Mouse (Mus musculus): ENCODE measurements around the gene Foxe1. TPM values are rescaled to one million over a fixed set of nuclear protein-coding genes. Genes with fewer than 3 reads are reported as not detected.

Gene Foxe1
- not detected in 2 replicates for polyA plus RNA-seq (2015; fragmentation: Nextera tagmentation; extraction: Ambion mirVana)

DNA sequence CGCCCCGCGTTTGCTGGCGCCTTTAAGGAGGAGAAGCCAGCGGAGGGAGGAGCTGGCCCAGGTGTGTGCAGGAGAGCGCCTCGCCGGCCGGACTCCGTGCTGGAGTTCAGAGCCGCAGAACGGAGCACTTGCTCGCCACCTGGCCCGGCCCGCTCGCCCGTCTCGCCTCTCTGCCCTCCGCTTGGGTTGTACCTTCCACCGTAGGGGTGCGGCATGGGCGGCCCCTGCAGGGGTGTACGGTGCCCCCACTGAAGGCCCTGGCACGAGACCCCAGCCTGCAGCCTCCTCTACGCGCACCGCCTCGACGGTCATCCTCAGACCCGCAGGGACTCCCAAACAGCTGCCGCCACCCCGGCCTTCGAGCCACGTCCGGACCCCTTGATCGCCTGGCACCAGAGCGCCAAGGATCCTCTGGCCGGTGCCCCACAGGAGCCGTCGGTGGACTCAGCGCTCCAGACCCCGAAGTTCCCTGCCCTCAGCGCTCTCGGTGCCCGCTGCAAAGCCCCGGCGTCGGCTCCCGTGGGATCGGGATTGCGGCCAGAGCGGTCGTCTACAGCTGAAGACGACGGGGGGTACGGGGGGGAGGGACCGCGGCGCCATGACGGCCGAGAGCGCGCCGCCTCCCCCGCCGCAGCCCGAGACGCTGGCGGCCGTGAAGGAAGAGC lies at the start of gene Foxe1:
Foxe1 (plus strand) TSS at position 14 of the 665 bp plus-strand sequence.

GRCm38 (mm10) chr4:46389013-46389611 lies 45.7 kb downstream of the Foxe1 start, which contains the start of gene Trmo:
TSS of gene Trmo (minus strand) at chr4:46389437.

Other genes with a start within 250 kb of the Foxe1 start
- 20.8 and 21.6 TPM in 2 replicates for gene Ncbp1, start 205.0 kb upstream of the Foxe1 start, polyA plus RNA-seq (2015; fragmentation: Nextera tagmentation; extraction: Ambion mirVana)
- gene Tstd2, start 204.9 kb upstream of the Foxe1 start, polyA plus RNA-seq (2015; fragmentation: Nextera tagmentation; extraction: Ambion mirVana): 14.1 and 14.6 TPM in 2 replicates
- 21.1 and 21.2 TPM in 2 replicates for gene Xpa, start 147.3 kb upstream of the Foxe1 start, polyA plus RNA-seq (2015; fragmentation: Nextera tagmentation; extraction: Ambion mirVana)
- gene Trmo, start 45.8 kb downstream of the Foxe1 start, polyA plus RNA-seq (2015; fragmentation: Nextera tagmentation; extraction: Ambion mirVana): 3.8 and 4.5 TPM in 2 replicates
- 0.15 and 0.17 TPM in 2 replicates for gene Hemgn, start 69.9 kb downstream of the Foxe1 start, polyA plus RNA-seq (2015; fragmentation: Nextera tagmentation; extraction: Ambion mirVana)
- 84.4 and 100 TPM in 2 replicates for gene Anp32b, start 107.3 kb downstream of the Foxe1 start, polyA plus RNA-seq (2015; fragmentation: Nextera tagmentation; extraction: Ambion mirVana)
- 33.1 and 45.6 TPM in 2 replicates for gene Nans, start 145.6 kb downstream of the Foxe1 start, polyA plus RNA-seq (2015; fragmentation: Nextera tagmentation; extraction: Ambion mirVana)
- gene Trim14, start 192.5 kb downstream of the Foxe1 start, polyA plus RNA-seq (2015; fragmentation: Nextera tagmentation; extraction: Ambion mirVana): 2.5 and 5.1 TPM in 2 replicates

All from skeletal muscle tissue, postnatal 0 days (tissue).